Mouse (Mus musculus) cortical plate, adult 2 months (tissue): ENCODE measurements at regions not wholly inside any gene's neighbourhood (a gene's known extent, or its start where the extent isn't known, plus 50 kb on each side); places are given as distances from the start of the nearest gene placed in this dataset.

Source experiments
- CTCF ChIP-seq: fragments of 200-500 bp; IDR thresholded peaks from 2 replicates; pipeline ENCODE4 v1.5.1; 2011; ENCODE audit warnings: mild to moderate bottlenecking, control low read depth, low read length; ENCODE audit not compliant: insufficient read depth; ENCODE audit errors: extremely low read depth
- POLR2A ChIP-seq: fragments of 200-500 bp; IDR thresholded peaks from 2 replicates; pipeline ENCODE4 v1.6.1; 2011; ENCODE audit warnings: mild to moderate bottlenecking, low read length, control low read depth; ENCODE audit not compliant: insufficient read depth; ENCODE audit errors: extremely low read depth

- TF ChIP-seq POLR2A (no peak), CTCF (no peak)
Observed at GRCm38 (mm10) chr15:7003311-7003710, 87.1 kb upstream of the Lifr start.
